In the genomic region with DNA sequence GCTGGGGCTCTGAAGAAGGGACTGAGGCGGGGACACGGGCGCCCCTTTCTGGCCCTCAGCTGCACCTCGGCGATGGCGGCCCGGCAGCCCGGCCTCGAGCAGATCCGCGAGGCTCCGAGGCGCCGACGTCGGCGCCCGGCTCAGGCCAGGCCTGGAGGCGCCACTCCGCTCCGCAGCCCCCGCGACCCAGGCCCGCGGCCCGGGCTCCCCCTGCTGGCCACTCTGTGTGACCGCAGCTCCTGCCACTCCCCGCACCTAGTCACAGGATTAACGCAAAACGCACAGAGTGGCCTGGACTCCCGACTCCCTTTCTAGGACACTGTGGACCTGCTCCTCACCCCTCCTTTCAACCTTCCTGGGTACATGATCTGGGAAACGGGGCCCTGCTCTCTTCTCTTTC, we compare ENCODE assay signal across 8 mouse cellular contexts. TPM values are rescaled to one million over a fixed set of nuclear protein-coding genes. Genes with fewer than 3 reads are reported as not detected.
A peak's percentile ranks its signal among the peaks of the same experiment; 100 is the strongest.
DNase-seq lines count a peak whose midpoint lies in the region; ATAC-seq and TF ChIP-seq lines count a peak whose summit lies in the region.
"Had no signal": no experiment of that assay in that cellular context is flagged by ENCODE, and none has a peak within 500 bp of the region (broad histone marks: within the 10 kb centered on the region; RNA-seq: fewer than 3 reads in every experiment).

No protein-coding gene starts in this region.

- no peaks in the 10 kb centered on the region for H3K9me3 ChIP-seq in forebrain, embryonic 12.5 days
- H3K9me3 ChIP-seq in hindbrain, embryonic 10.5 days: no peaks in the 10 kb centered on the region
- no peaks in the 10 kb centered on the region for H3K9me3 ChIP-seq in limb, embryonic 15.5 days
- H3K9me3 ChIP-seq in midbrain, postnatal 0 days (ENCODE audit: low read length): no peaks in the 10 kb centered on the region

- no peaks in the 10 kb centered on the region for H3K36me3 ChIP-seq in forebrain, embryonic 12.5 days (replicated peaks)
- H3K36me3 ChIP-seq in hindbrain, embryonic 10.5 days: peaks cover 10% of the 10 kb centered on the region; the same call in 1 of the 2 replicates
- no peaks in the 10 kb centered on the region for H3K36me3 ChIP-seq in limb, embryonic 15.5 days
- no peaks in the 10 kb centered on the region for H3K36me3 ChIP-seq in midbrain, postnatal 0 days (ENCODE audit: insufficient read depth, low read length)

- peaks cover 48% of the 10 kb centered on the region for H3K4me1 ChIP-seq in forebrain, embryonic 12.5 days
- H3K4me1 ChIP-seq in hindbrain, embryonic 10.5 days (replicated peaks): peaks cover 68% of the 10 kb centered on the region
- H3K4me1 ChIP-seq in limb, embryonic 15.5 days: peaks cover 54% of the 10 kb centered on the region
- H3K4me1 ChIP-seq in midbrain, postnatal 0 days (ENCODE audit: insufficient read depth, low read length): peaks cover 12% of the 10 kb centered on the region; the same call in 1 of the 2 replicates

- H3K9ac ChIP-seq in forebrain, embryonic 12.5 days: peak overlapping the region; percentile 41; the same call in 1 of the 2 replicates
- peak overlapping the region; percentile 7; the same call in 1 of the 2 replicates for H3K9ac ChIP-seq in limb, embryonic 15.5 days
- 0 out of 2 replicates have a peak overlapping the region, but pooled peaks have one; percentile 29 for H3K9ac ChIP-seq in midbrain, postnatal 0 days (replicated peaks; ENCODE audit: low read length, poor library complexity, severe bottlenecking)

- WGBS in forebrain, embryonic 12.5 days: 0% methylated on average over 32 of the region's 32 CpGs
- WGBS in hindbrain, embryonic 10.5 days: under 1% methylated on average over 32 of the region's 32 CpGs
- WGBS in limb, embryonic 15.5 days: under 1% methylated on average over 31 of the region's 32 CpGs
- WGBS in midbrain, postnatal 0 days: 1% methylated on average over 29 of the region's 32 CpGs

- H3K27ac ChIP-seq in forebrain, embryonic 12.5 days: no peak overlapping the region
- peak overlapping the region; percentile 80 for H3K27ac ChIP-seq in hindbrain, embryonic 10.5 days
- H3K27ac ChIP-seq in limb, embryonic 15.5 days: peak overlapping the region; percentile 48; the same call in 1 of the 2 replicates
- H3K27ac ChIP-seq in midbrain, postnatal 0 days (ENCODE audit: low read depth, low read length): no peak overlapping the region

- H3K27me3 ChIP-seq in forebrain, embryonic 12.5 days: peaks cover 99% of the 10 kb centered on the region
- H3K27me3 ChIP-seq in hindbrain, embryonic 10.5 days (ENCODE audit: insufficient read depth, poor library complexity, severe bottlenecking): peaks cover 98% of the 10 kb centered on the region
- H3K27me3 ChIP-seq in limb, embryonic 15.5 days: peaks cover 65% of the 10 kb centered on the region
- peaks cover 91% of the 10 kb centered on the region for H3K27me3 ChIP-seq in midbrain, postnatal 0 days (ENCODE audit: insufficient read depth, low read length)

- H3K4me3 ChIP-seq in forebrain, embryonic 12.5 days (replicated peaks): peak overlapping the region; percentile 34
- H3K4me3 ChIP-seq in hindbrain, embryonic 10.5 days: peak overlapping the region; percentile 60
- peak overlapping the region; percentile 63 for H3K4me3 ChIP-seq in limb, embryonic 15.5 days
- peak overlapping the region; percentile 28 for H3K4me3 ChIP-seq in midbrain, postnatal 0 days (ENCODE audit: low read depth, low read length)

- TF ChIP-seq CTCF in midbrain, postnatal 0 days (IDR thresholded peaks at IDR 0.05): peak; percentile 75

- DNase-seq in CD8-positive naive resting alpha-beta T cell, adult 2 months (ENCODE audit: low read depth in 2 of 2, low spot score in 2 of 2): peak; percentile 23 to 31
- peak; percentile 79 for DNase-seq in R1 (ENCODE audit: low read depth, low spot score)
- peak; percentile 84 for DNase-seq in hindbrain, embryonic 10.5 days (ENCODE audit: low spot score)
- DNase-seq in midbrain, postnatal 0 days (ENCODE audit: low spot score): peak; percentile 74
- peak; percentile 84 for DNase-seq in testis, postnatal 14 days (ENCODE audit: low spot score)

- peak overlapping the region; percentile 87 for H3K4me2 ChIP-seq in forebrain, embryonic 12.5 days
- peak overlapping the region; percentile 71 for H3K4me2 ChIP-seq in limb, embryonic 15.5 days
- peak overlapping the region; percentile 57 for H3K4me2 ChIP-seq in midbrain, postnatal 0 days (ENCODE audit: low read depth, low read length, poor library complexity, severe bottlenecking)

- ATAC-seq in forebrain, embryonic 12.5 days (ENCODE audit: low FRiP score): peak; percentile 67
- ATAC-seq in limb, embryonic 15.5 days (ENCODE audit: insufficient number of reproducible peaks, low FRiP score, low TSS enrichment, low read depth): peak; percentile 28; the same call in 1 of the 2 replicates
- peak; percentile 64 for ATAC-seq in midbrain, postnatal 0 days (ENCODE audit: low FRiP score)

RNA-seq across cellular contexts. Expression of gene Gm11444, which starts 8.2 kb away (rescaled TPM):
- polyA plus RNA-seq in forebrain, embryonic 12.5 days (2016; fragmentation: Nextera tagmentation; extraction: Ambion mirVana): not detected in 2 replicates
- polyA plus RNA-seq in hindbrain, embryonic 10.5 days (2016; fragmentation: Nextera tagmentation; extraction: Ambion mirVana): not detected in 2 replicates
- polyA plus RNA-seq in limb, embryonic 15.5 days (2015; fragmentation: Nextera tagmentation; extraction: Ambion mirVana): not detected in 2 replicates
- total RNA-seq in midbrain, postnatal 0 days (2014; rRNA removed): not detected in 2 replicates
- polyA plus RNA-seq in midbrain, postnatal 0 days (2015; fragmentation: Nextera tagmentation; extraction: Ambion mirVana): not detected in 2 replicates
- total RNA-seq: layer of hippocampus, postnatal 25 days had no signal

RNA-seq across cellular contexts. Expression of gene Tbx2, which starts 9.6 kb away (rescaled TPM):
- 0.81 and 1.0 TPM in 2 replicates for polyA plus RNA-seq in forebrain, embryonic 12.5 days (2016; fragmentation: Nextera tagmentation; extraction: Ambion mirVana)
- polyA plus RNA-seq in hindbrain, embryonic 10.5 days (2016; fragmentation: Nextera tagmentation; extraction: Ambion mirVana): 1.5 and 3.1 TPM in 2 replicates
- 3.4 and 4.1 TPM in 2 replicates for polyA plus RNA-seq in limb, embryonic 15.5 days (2015; fragmentation: Nextera tagmentation; extraction: Ambion mirVana)
- 3.9 and 4.4 TPM in 2 replicates for total RNA-seq in midbrain, postnatal 0 days (2014; rRNA removed)
- 0.32 and 0.42 TPM in 2 replicates for polyA plus RNA-seq in midbrain, postnatal 0 days (2015; fragmentation: Nextera tagmentation; extraction: Ambion mirVana)

RNA-seq across cellular contexts. Expression of gene Tbx4, which starts 44.2 kb away (rescaled TPM):
- 0.23 and 0.42 TPM in 2 replicates for polyA plus RNA-seq in forebrain, embryonic 12.5 days (2016; fragmentation: Nextera tagmentation; extraction: Ambion mirVana)
- 0.09 and 0.22 TPM in 2 replicates for polyA plus RNA-seq in hindbrain, embryonic 10.5 days (2016; fragmentation: Nextera tagmentation; extraction: Ambion mirVana)
- polyA plus RNA-seq in limb, embryonic 15.5 days (2015; fragmentation: Nextera tagmentation; extraction: Ambion mirVana): 14.9 and 21.9 TPM in 2 replicates
- 0.05 and 0.27 TPM in 2 replicates for total RNA-seq in midbrain, postnatal 0 days (2014; rRNA removed)
- polyA plus RNA-seq in midbrain, postnatal 0 days (2015; fragmentation: Nextera tagmentation; extraction: Ambion mirVana): 0.20 and 0.37 TPM in 2 replicates

Comparison
In these comparisons a context has a peak if more than half of its experiments do, and no peak if none do; other contexts are left out.
1. DNase-seq: peak in every context shown above with its lines; median percentile 84 in hindbrain, embryonic 10.5 days; 84 in testis, postnatal 14 days; 79 in R1; 74 in midbrain, postnatal 0 days; 27 in CD8-positive naive resting alpha-beta T cell, adult 2 months.
2. H3K27ac ChIP-seq: peak in hindbrain, embryonic 10.5 days (single experiment) and limb, embryonic 15.5 days (single experiment); none in forebrain, embryonic 12.5 days (single experiment) and midbrain, postnatal 0 days (single experiment).
3. RNA of gene Tbx4, which starts 44.2 kb away (polyA plus RNA-seq): 14.9 to 21.9 TPM in limb, embryonic 15.5 days; 0.23 to 0.42 TPM in forebrain, embryonic 12.5 days, 0.09 to 0.22 TPM in hindbrain, embryonic 10.5 days and 0.20 to 0.37 TPM in midbrain, postnatal 0 days; every median in the first group is over 10 times any median in the second.
4. Peak in every context shown above with its lines, with median percentiles within 50 percentile points of each other: ATAC-seq, H3K4me2 ChIP-seq, H3K4me3 ChIP-seq and H3K9ac ChIP-seq.